Mouse (Mus musculus) limb, embryonic 15.5 days (tissue): ENCODE measurements around the gene Igfbp4. TPM values are rescaled to one million over a fixed set of nuclear protein-coding genes. Genes with fewer than 3 reads are reported as not detected.

ENCODE experiments used
- ATAC-seq: fragments of 200-750 bp; cut with Nextera tagmentation; 2 replicates; pipeline ENCODE4 v1.8.0; 2017; ENCODE audit warnings: low read depth, moderate TSS enrichment; ENCODE audit not compliant: insufficient number of reproducible peaks, low FRiP score, low TSS enrichment
- H3K27ac ChIP-seq: fragments of 300-500 bp; sonication (generic); 2 replicates; pipeline ENCODE4 v1.5.1; 2015; ENCODE audit warnings: moderate library complexity, mild to moderate bottlenecking, inconsistent platforms
- H3K27me3 ChIP-seq: fragments of 300-500 bp; sonication (generic); 2 replicates; pipeline ENCODE4 v1.6.1; 2015; ENCODE audit warnings: inconsistent platforms
- H3K36me3 ChIP-seq: fragments of 300-500 bp; sonication (generic); 2 replicates; pipeline ENCODE4 v1.6.1; 2015; ENCODE audit warnings: inconsistent platforms
- H3K4me1 ChIP-seq: fragments of 300-500 bp; sonication (generic); 2 replicates; pipeline ENCODE4 v1.6.1; 2015; ENCODE audit warnings: inconsistent platforms
- H3K4me2 ChIP-seq: fragments of 300-500 bp; sonication (generic); 2 replicates; pipeline ENCODE4 v1.6.1; 2015; ENCODE audit warnings: mild to moderate bottlenecking, inconsistent platforms
- H3K4me3 ChIP-seq: fragments of 300-500 bp; sonication (generic); 2 replicates; pipeline ENCODE4 v1.5.1; 2015; ENCODE audit warnings: mild to moderate bottlenecking, inconsistent platforms
- H3K9ac ChIP-seq: fragments of 300-500 bp; sonication (generic); 2 replicates; pipeline ENCODE4 v1.6.1; 2015; ENCODE audit warnings: inconsistent platforms
- H3K9me3 ChIP-seq: fragments of 300-500 bp; sonication (generic); 2 replicates; pipeline ENCODE4 v1.6.1; 2016; ENCODE audit warnings: inconsistent platforms
- WGBS: fragments of 180-500 bp; shearing (Covaris S2); methylation state at CpG from one replicate; pipeline ENCODE4 v1.1.7; 2015; 5-methylcytosine and 5-hydroxymethylcytosine counted together
- polyA plus RNA-seq: library from polyadenylated mRNA; unstranded; fragments of >200 nt; fragmentation: Nextera tagmentation; extraction: Ambion mirVana; gene quantifications from 2 replicates; pipeline ENCODE4 v1.2.1, GENCODE M21; 2015

Gene Igfbp4
- polyA plus RNA-seq, 1 experiment from 2014 or later = 1,296 TPM

GRCm38 (mm10) chr11:99088486-99088885, 47.4 kb downstream of the Igfbp4 start:
- Histone ChIP-seq H3K4me2 (no peak overlapping the region), H3K4me3 (no peak overlapping the region; the same call in 1 of the 2 replicates), H3K27ac (no peak overlapping the region), H3K27me3 (no peaks in the 10 kb centered on the region), H3K9me3 (no peaks in the 10 kb centered on the region), H3K9ac (no peak overlapping the region), H3K4me1 (peaks cover 9% of the 10 kb centered on the region), H3K36me3 (no peaks in the 10 kb centered on the region)
- no peak for ATAC-seq
- WGBS = 56% methylated on average over 2 of the region's 2 CpGs

- no peak within 1 kb of the TSS for H3K27ac ChIP-seq
- WGBS = 60% methylated on average over 14 of the region's 14 CpGs
- no peaks in the 10 kb centered on the region for H3K9me3 ChIP-seq
- no peak within 1 kb of the TSS; the same call in 1 of the 2 replicates for H3K4me3 ChIP-seq
- no peaks in the 10 kb centered on the region for H3K36me3 ChIP-seq
- 0 out of 2 replicates have a peak, but pooled peaks cover 6% of the 10 kb centered on the region for H3K4me1 ChIP-seq
- H3K27me3 ChIP-seq = no peaks in the 10 kb centered on the region
- H3K9ac ChIP-seq = no peak within 1 kb of the TSS
- ATAC-seq = no peak
- H3K4me2 ChIP-seq = no peak within 1 kb of the TSS
Measured at GRCm38 (mm10) chr11:99089077-99089601, 48.1 kb downstream of the Igfbp4 start, which contains the start of gene Tns4. Gene Tns4, minus strand, starts transcription at chr11:99089306.

GRCm38 (mm10) chr11:99090391-99090790, 49.3 kb downstream of the Igfbp4 start:
- Histone ChIP-seq H3K4me3 (no peak overlapping the region), H3K27ac (no peak overlapping the region), H3K27me3 (no peaks in the 10 kb centered on the region), H3K9me3 (no peaks in the 10 kb centered on the region), H3K9ac (no peak overlapping the region), H3K36me3 (no peaks in the 10 kb centered on the region), H3K4me1 (peaks cover 12% of the 10 kb centered on the region), H3K4me2 (no peak overlapping the region)
- no peak for ATAC-seq
- 89% methylated on average over 8 of the region's 8 CpGs for WGBS

- Histone ChIP-seq H3K4me2 (no peak overlapping the region), H3K4me1 (peaks cover 22% of the 10 kb centered on the region), H3K27me3 (no peaks in the 10 kb centered on the region), H3K4me3 (no peak overlapping the region), H3K36me3 (no peaks in the 10 kb centered on the region), H3K9ac (no peak overlapping the region), H3K9me3 (no peaks in the 10 kb centered on the region), H3K27ac (no peak overlapping the region)
- 56% methylated on average over 2 of the region's 2 CpGs for WGBS
- no peak for ATAC-seq
Measured at GRCm38 (mm10) chr11:99091666-99092065, 50.6 kb downstream of the Igfbp4 start.

- Histone ChIP-seq H3K4me1 (peaks cover 30% of the 10 kb centered on the region), H3K27ac (no peak overlapping the region), H3K9ac (no peak overlapping the region), H3K4me3 (no peak overlapping the region), H3K4me2 (no peak overlapping the region), H3K36me3 (no peaks in the 10 kb centered on the region), H3K27me3 (no peaks in the 10 kb centered on the region), H3K9me3 (no peaks in the 10 kb centered on the region)
- ATAC-seq = no peak
- 88% methylated on average over 7 of the region's 7 CpGs for WGBS
Measured at GRCm38 (mm10) chr11:99093740-99094139, 52.7 kb downstream of the Igfbp4 start.

- H3K9ac ChIP-seq = no peak overlapping the region
- H3K4me1 ChIP-seq = peaks cover 34% of the 10 kb centered on the region
- H3K9me3 ChIP-seq = no peaks in the 10 kb centered on the region
- H3K36me3 ChIP-seq = no peaks in the 10 kb centered on the region
- H3K27ac ChIP-seq = peak overlapping the region; percentile 67
- H3K27me3 ChIP-seq = no peaks in the 10 kb centered on the region
- 37% methylated on average over 2 of the region's 2 CpGs for WGBS
- no peak overlapping the region for H3K4me3 ChIP-seq
- ATAC-seq = no peak
- no peak overlapping the region for H3K4me2 ChIP-seq
Measured at GRCm38 (mm10) chr11:99094911-99095676, 54.0 kb downstream of the Igfbp4 start.

GRCm38 (mm10) chr11:99095759-99096158, 54.7 kb downstream of the Igfbp4 start:
- no peak overlapping the region for H3K4me2 ChIP-seq
- peak overlapping the region; percentile 81 for H3K27ac ChIP-seq
- H3K36me3 ChIP-seq = no peaks in the 10 kb centered on the region
- H3K4me3 ChIP-seq = no peak overlapping the region
- no peaks in the 10 kb centered on the region for H3K9me3 ChIP-seq
- no peaks in the 10 kb centered on the region for H3K27me3 ChIP-seq
- WGBS = 24% methylated on average over 4 of the region's 4 CpGs
- no peak for ATAC-seq
- no peak overlapping the region for H3K9ac ChIP-seq
- peaks cover 39% of the 10 kb centered on the region for H3K4me1 ChIP-seq

- no peak overlapping the region for H3K4me2 ChIP-seq
- no peak for ATAC-seq
- H3K4me3 ChIP-seq = no peak overlapping the region
- no peaks in the 10 kb centered on the region for H3K9me3 ChIP-seq
- H3K27ac ChIP-seq = peak overlapping the region; percentile 81
- no peaks in the 10 kb centered on the region for H3K36me3 ChIP-seq
- no peak overlapping the region for H3K9ac ChIP-seq
- H3K4me1 ChIP-seq = peaks cover 40% of the 10 kb centered on the region
- H3K27me3 ChIP-seq = no peaks in the 10 kb centered on the region
- WGBS = 37% methylated on average over 4 of the region's 4 CpGs
Measured at GRCm38 (mm10) chr11:99096417-99096816, 55.4 kb downstream of the Igfbp4 start.

GRCm38 (mm10) chr11:99096996-99097774, 56.1 kb downstream of the Igfbp4 start:
- no peaks in the 10 kb centered on the region for H3K27me3 ChIP-seq
- H3K4me1 ChIP-seq = peaks cover 43% of the 10 kb centered on the region
- H3K27ac ChIP-seq = peak overlapping the region; percentile 70
- H3K4me2 ChIP-seq = no peak overlapping the region
- WGBS = 37% methylated on average over 8 of the region's 8 CpGs
- H3K36me3 ChIP-seq = no peaks in the 10 kb centered on the region
- no peak overlapping the region for H3K4me3 ChIP-seq
- H3K9me3 ChIP-seq = no peaks in the 10 kb centered on the region
- no peak for ATAC-seq
- H3K9ac ChIP-seq = no peak overlapping the region

GRCm38 (mm10) chr11:99098924-99099323, 57.9 kb downstream of the Igfbp4 start:
- peak overlapping the region; percentile 70; the same call in 1 of the 2 replicates for H3K27ac ChIP-seq
- WGBS = 86% methylated on average over 9 of the region's 9 CpGs

GRCm38 (mm10) chr11:99099516-99099915, 58.5 kb downstream of the Igfbp4 start:
- 0 out of 2 replicates have a peak overlapping the region, but pooled peaks have one; percentile 11 for H3K27ac ChIP-seq
- H3K36me3 ChIP-seq = no peaks in the 10 kb centered on the region
- ATAC-seq = no peak
- no peaks in the 10 kb centered on the region for H3K27me3 ChIP-seq
- peaks cover 46% of the 10 kb centered on the region for H3K4me1 ChIP-seq
- no peak overlapping the region for H3K4me2 ChIP-seq
- H3K9ac ChIP-seq = no peak overlapping the region
- 67% methylated on average over 7 of the region's 7 CpGs for WGBS
- no peaks in the 10 kb centered on the region for H3K9me3 ChIP-seq
- H3K4me3 ChIP-seq = no peak overlapping the region

More at GRCm38 (mm10) chr11:99098924-99099323, 57.9 kb downstream of the Igfbp4 start:
- Histone ChIP-seq H3K4me1 (peaks cover 46% of the 10 kb centered on the region), H3K9me3 (no peaks in the 10 kb centered on the region), H3K4me3 (no peak overlapping the region), H3K27me3 (no peaks in the 10 kb centered on the region), H3K4me2 (no peak overlapping the region), H3K9ac (no peak overlapping the region), H3K36me3 (no peaks in the 10 kb centered on the region)
- ATAC-seq = no peak

GRCm38 (mm10) chr11:99100215-99100614, 59.2 kb downstream of the Igfbp4 start:
- Histone ChIP-seq H3K4me3 (no peak overlapping the region), H3K9ac (no peak overlapping the region), H3K4me2 (no peak overlapping the region), H3K4me1 (peaks cover 41% of the 10 kb centered on the region), H3K27ac (0 out of 2 replicates have a peak overlapping the region, but pooled peaks have one; percentile 11), H3K9me3 (no peaks in the 10 kb centered on the region), H3K36me3 (no peaks in the 10 kb centered on the region), H3K27me3 (no peaks in the 10 kb centered on the region)
- ATAC-seq = no peak
- 80% methylated on average over 5 of the region's 5 CpGs for WGBS
